Mouse (Mus musculus) gastrocnemius, adult 2 months (tissue): ENCODE data around the gene Trpm4. TPM values are rescaled to one million over a fixed set of nuclear protein-coding genes. Genes with fewer than 3 reads are reported as not detected.
A peak's percentile ranks its signal among the peaks of the same experiment; 100 is the strongest.
"Not testable (repeated sequence)": the region's sequence is repeated elsewhere in the genome, so short reads cannot be mapped to it uniquely, and the experiment has no call there.

Experiments
- DNase-seq: peaks from one replicate; pipeline ENCODE4 v3.0.0; 2022
- H3K27ac ChIP-seq: fragments of 200-600 bp; 2 replicates; pipeline ENCODE4 v1.8.1; 2022; ENCODE audit warnings: mild to moderate bottlenecking
- H3K4me3 ChIP-seq: fragments of 200-600 bp; 2 replicates; pipeline ENCODE4 v1.8.1; 2022; ENCODE audit warnings: mild to moderate bottlenecking, moderate library complexity
- CTCF ChIP-seq: fragments of 200-600 bp; IDR thresholded peaks from 2 replicates; pipeline ENCODE4 v1.8.1; 2022; ENCODE audit warnings: antibody characterized with exemption, mild to moderate bottlenecking, moderate library complexity
- intact Hi-C: fragments of 180-260 bp; cut with DNase I; formaldehyde crosslinking; loops from one replicate; pipeline ENCODE4 v1.15.1; 2025
- total RNA-seq, 2 experiments: library from RNA; stranded (reverse); gene quantifications; 2 replicates each; pipeline ENCODE4 v1.2.3; 2021

The Trpm4 gene
- total RNA-seq, 2 experiments from 2014 or later: 33.9 to 34.7 TPM

DNA sequence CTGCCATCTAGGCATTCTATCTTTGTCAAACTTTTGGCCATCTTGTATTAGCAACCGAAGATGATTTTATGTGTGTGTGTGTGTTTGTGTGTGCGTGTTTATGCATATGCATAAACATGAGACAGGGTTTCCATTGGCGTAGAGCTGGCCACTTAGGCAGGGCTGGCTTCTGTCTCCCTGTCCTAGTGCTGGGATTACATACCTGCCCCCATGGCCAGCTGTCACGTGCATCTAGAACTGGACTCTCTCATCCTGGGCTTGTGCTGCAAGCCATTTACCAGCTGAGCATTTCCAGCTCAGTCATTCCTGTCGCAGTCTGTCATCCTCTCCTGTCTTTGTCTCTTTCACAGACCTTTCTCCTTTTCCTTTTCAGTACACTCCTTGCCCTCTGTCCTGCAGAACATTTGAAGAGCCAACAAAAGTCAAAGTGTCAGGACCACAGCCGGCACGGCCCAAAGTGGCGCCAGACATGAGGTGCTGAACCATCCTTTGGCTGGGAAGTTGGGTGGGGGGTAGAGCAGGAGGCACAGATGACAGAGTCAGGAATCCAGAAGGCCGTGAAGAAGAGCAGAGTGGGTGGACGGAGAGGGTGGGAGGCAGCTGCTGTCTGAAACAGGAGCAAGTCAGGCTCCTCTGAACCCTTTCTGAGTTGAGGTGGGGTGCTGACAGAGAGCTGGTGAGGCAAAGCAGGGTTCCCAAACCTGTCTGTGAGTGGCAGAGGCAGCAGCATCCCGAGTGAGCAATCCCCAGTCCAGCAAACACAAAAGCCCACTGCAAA lies 76.3 kb downstream of the Trpm4 start:
- H3K27ac ChIP-seq: no peak overlapping the region
- no peak overlapping the region for H3K4me3 ChIP-seq
- TF ChIP-seq CTCF: no peak
- intact Hi-C loops: no loop called here
- DNase-seq: no peak

DNA sequence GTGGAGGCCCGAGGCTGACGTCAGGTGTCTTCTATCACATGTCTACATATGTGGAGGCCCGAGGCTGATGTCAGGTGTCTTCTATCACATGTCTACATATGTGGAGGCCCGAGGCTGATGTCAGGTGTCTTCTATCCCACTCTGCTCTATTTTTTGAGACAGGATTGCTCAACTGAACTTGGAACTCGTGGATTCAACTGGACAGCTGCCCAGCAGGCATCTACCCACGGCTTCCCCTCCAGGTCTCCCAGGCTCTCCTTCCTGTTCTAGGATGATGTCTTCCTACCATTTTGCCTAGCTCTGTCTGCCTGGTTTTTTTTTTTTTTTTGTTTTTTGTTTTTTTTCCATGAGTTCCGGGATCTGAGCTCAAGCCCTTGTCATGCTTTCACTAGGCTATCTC lies 77.8 kb downstream of the Trpm4 start:
- H3K4me3 ChIP-seq, H3K27ac ChIP-seq, intact Hi-C loops: not testable (repeated sequence)
- DNase-seq: peak; percentile 50

DNA sequence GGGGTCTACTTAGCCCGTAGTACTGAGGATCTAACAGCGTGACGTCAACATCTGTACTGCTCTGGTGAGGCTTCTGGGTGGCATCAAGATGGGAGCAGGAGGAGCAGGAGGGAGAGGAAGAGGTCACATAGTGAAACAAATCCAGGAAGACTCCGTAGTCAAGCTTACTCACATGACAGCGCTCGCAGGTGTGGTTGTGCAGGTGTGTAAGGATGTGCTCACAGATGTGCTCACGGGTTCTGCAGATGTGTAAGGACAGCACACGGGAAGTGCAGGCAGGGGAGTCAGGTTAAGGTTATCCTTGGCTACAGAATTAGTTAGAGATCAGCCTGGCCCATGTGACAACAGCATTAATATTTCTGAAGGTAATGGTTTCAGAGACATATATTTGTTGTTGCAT lies 79.8 kb downstream of the Trpm4 start:
- intact Hi-C loops: no loop called here
- no peak overlapping the region for H3K4me3 ChIP-seq
- no peak for TF ChIP-seq CTCF
- H3K27ac ChIP-seq: no peak overlapping the region
- DNase-seq: no peak

Other genes starting within 250 kb of the Trpm4 start
- 10 to 100 TPM in 1 of 2 experiments, 1 to 10 TPM in 1; 7.2 to 20.2 TPM for gene Rcn3, start 241.6 kb downstream of the Trpm4 start, total RNA-seq
- 10 to 100 TPM; 33.6 to 38.5 TPM for gene Fcgrt, start 229.9 kb downstream of the Trpm4 start, total RNA-seq
- 100 to 1,000 TPM; 457 to 518 TPM for gene Rps11, start 209.3 kb downstream of the Trpm4 start, total RNA-seq
- gene Rpl13a, start 205.0 kb downstream of the Trpm4 start, total RNA-seq: 100 to 1,000 TPM; 552 to 624 TPM
- under 1 TPM in 1 of 2 experiments, not detected in 1; 0.26 TPM for gene Gm45713, start 197.5 kb downstream of the Trpm4 start, total RNA-seq
- gene Flt3l, start 197.3 kb downstream of the Trpm4 start, total RNA-seq: 1 to 10 TPM; 2.2 to 3.3 TPM
- gene Pih1d1, start 179.5 kb downstream of the Trpm4 start, total RNA-seq: 10 to 100 TPM; 34.7 to 39.7 TPM
- 10 to 100 TPM; 11.6 to 15.1 TPM for gene Aldh16a1, start 179.2 kb downstream of the Trpm4 start, total RNA-seq
- under 1 TPM; 0.31 to 0.36 TPM for gene Slc17a7, start 169.8 kb downstream of the Trpm4 start, total RNA-seq
- not detected for gene Gfy, start 154.2 kb downstream of the Trpm4 start, total RNA-seq
- gene Pth2, start 152.8 kb downstream of the Trpm4 start, total RNA-seq: not detected
- gene Ccdc155, start 128.9 kb downstream of the Trpm4 start, total RNA-seq: not detected
- not detected for gene Dkkl1, start 121.6 kb downstream of the Trpm4 start, total RNA-seq
- gene Tead2, start 118.0 kb downstream of the Trpm4 start, total RNA-seq: 1 to 10 TPM; 2.6 to 4.1 TPM
- gene Cd37, start 94.7 kb downstream of the Trpm4 start, total RNA-seq: 1 to 10 TPM in 1 of 2 experiments, under 1 TPM in 1; 0.69 to 1.3 TPM
- gene Slc6a16, start 92.7 kb downstream of the Trpm4 start, total RNA-seq: not detected
- gene Slc6a21, start 56.3 kb downstream of the Trpm4 start, total RNA-seq: not detected
- 1,000 to 10,000 TPM in 1 of 2 experiments, 100 to 1,000 TPM in 1; 818 to 1,018 TPM for gene Hrc, start 1.5 kb upstream of the Trpm4 start, total RNA-seq
- under 1 TPM; 0.08 to 0.10 TPM for gene Ppfia3, start 33.2 kb upstream of the Trpm4 start, total RNA-seq
- not detected for gene Lin7b, start 36.8 kb upstream of the Trpm4 start, total RNA-seq
- gene Snrnp70, start 62.0 kb upstream of the Trpm4 start, total RNA-seq: 10 to 100 TPM; 87.9 to 90.7 TPM
- 10 to 100 TPM; 68.4 to 95.8 TPM for gene Kcna7, start 71.9 kb upstream of the Trpm4 start, total RNA-seq
- 1 to 10 TPM; 3.6 to 4.9 TPM for gene Ntf5, start 79.9 kb upstream of the Trpm4 start, total RNA-seq
- gene Lhb, start 87.0 kb upstream of the Trpm4 start, total RNA-seq: under 1 TPM; 0.51 to 0.73 TPM
- 100 to 1,000 TPM; 279 to 365 TPM for gene Gys1, start 101.1 kb upstream of the Trpm4 start, total RNA-seq
- gene Ruvbl2, start 104.3 kb upstream of the Trpm4 start, total RNA-seq: 10 to 100 TPM; 18.2 to 28.1 TPM
- 100 to 1,000 TPM; 122 to 149 TPM for gene Ftl1, start 126.1 kb upstream of the Trpm4 start, total RNA-seq
- gene Bax, start 133.1 kb upstream of the Trpm4 start, total RNA-seq: 10 to 100 TPM; 17.6 to 18.4 TPM
- under 1 TPM in 1 of 2 experiments, not detected in 1; 0.39 TPM for gene Tulp2, start 148.1 kb upstream of the Trpm4 start, total RNA-seq
- 1 to 10 TPM; 5.5 to 8.4 TPM for gene Gm45808, start 153.0 kb upstream of the Trpm4 start, total RNA-seq
- gene Dhdh, start 155.0 kb upstream of the Trpm4 start, total RNA-seq: 10 to 100 TPM; 13.1 to 22.9 TPM
- 10 to 100 TPM; 55.1 to 61.8 TPM for gene Nucb1, start 176.6 kb upstream of the Trpm4 start, total RNA-seq
- gene Ppp1r15a, start 192.5 kb upstream of the Trpm4 start, total RNA-seq: 10 to 100 TPM; 28.3 to 28.5 TPM
- gene Plekha4, start 192.6 kb upstream of the Trpm4 start, total RNA-seq: 1 to 10 TPM; 3.4 to 3.5 TPM
- gene Hsd17b14, start 221.1 kb upstream of the Trpm4 start, total RNA-seq: 1 to 10 TPM; 1.0 to 1.3 TPM
- gene Bcat2, start 236.4 kb upstream of the Trpm4 start, total RNA-seq: 100 to 1,000 TPM in 1 of 2 experiments, 10 to 100 TPM in 1; 91.4 to 106 TPM